Mouse (Mus musculus) frontal cortex, adult 2 months (tissue): ENCODE measurements around the gene Wipf2. TPM values are rescaled to one million over a fixed set of nuclear protein-coding genes. Genes with fewer than 3 reads are reported as not detected.

ENCODE experiments used
- DNase-seq, 2 experiments: peaks; one replicate each; pipeline ENCODE4 v3.0.0; 2022; ENCODE audit warnings: low spot score in 1 of 2; ENCODE audit errors: extremely low spot score in 1 of 2
- polyA plus RNA-seq: library from polyadenylated mRNA; depleted of rRNA; stranded (reverse); fragments of >200 nt; gene quantifications from 2 replicates; pipeline ENCODE4 v1.2.3, GENCODE M21; 2012

The Wipf2 gene
- polyA plus RNA-seq, 1 experiment: 26.7 TPM

DNA sequence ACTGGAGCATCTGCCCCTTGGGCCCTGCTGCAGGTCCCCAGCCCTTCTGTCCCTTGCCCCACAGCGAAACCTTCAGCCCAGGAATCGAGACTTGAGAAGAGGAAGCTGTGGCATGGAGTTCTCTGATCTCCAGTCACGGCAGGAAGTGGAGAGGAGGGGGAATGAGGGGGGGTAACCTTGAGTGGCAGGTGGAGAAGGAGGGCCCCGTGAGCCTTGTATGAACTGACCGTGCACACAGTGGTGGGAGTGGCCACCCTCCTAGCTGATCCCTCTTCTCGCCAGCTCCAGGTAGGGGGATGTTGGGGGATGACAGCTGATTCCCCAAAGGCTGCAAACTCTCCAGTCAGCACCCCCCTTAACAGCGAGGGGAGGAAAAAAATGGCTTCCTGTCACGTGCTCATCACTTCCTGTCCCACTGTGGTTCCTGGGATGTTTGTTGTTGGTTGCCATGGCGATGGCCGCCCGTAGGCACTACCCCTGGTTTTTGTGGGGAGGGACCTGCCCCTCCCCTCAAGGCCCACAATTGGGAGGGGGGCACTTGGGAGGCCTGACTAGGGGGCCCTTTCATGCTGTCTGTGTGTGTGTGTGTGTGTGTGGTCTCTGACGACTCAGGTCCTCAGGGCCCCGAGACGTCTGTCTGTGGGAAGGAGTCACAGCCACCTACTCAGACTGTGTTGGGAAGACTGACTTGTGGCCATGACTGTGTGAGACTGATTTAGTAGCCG, 78.5 kb downstream of the Wipf2 start:
- DNase-seq: peak; percentile 60 to 65

- peak in 1 of 2 experiments; percentile 42 for DNase-seq
Measured at GRCm38 (mm10) chr11:98942555-98942922, 79.1 kb downstream of the Wipf2 start.

DNA sequence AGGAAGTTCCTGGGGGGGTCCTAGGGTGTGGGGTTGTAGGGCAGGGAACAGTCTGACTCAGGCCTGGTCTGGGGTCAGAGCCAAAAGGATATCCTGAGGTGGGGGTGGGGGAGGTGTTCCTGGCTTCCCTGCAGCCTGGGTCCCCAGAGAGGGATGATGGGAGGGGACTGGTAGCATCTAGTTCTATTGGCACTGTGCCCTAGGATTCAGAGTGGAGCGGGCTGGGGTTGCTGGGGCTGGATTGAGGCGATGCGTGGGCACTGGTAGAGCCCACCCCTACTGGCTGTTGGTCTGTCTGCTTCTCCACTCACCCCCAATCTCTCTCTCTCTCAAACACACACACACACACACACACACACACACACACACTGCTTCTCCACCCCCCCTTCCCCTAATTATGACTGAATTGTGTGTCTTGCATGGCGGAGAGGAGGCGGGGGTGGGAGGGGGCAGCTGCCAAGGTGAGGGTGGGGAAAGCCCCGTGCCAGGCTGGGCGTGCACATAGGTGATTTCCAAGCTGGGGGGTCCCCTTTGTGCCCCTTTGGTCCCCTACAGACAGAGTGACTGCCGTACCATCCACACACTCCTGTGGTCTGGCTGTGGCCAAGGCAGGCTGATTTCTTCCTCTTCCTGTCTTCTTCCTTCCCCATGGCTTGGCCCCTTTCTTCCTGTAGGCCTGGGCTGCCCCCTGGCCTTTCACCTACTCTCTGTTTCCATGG, 79.6 kb downstream of the Wipf2 start:
- DNase-seq: peak in 1 of 2 experiments; percentile 10

DNA sequence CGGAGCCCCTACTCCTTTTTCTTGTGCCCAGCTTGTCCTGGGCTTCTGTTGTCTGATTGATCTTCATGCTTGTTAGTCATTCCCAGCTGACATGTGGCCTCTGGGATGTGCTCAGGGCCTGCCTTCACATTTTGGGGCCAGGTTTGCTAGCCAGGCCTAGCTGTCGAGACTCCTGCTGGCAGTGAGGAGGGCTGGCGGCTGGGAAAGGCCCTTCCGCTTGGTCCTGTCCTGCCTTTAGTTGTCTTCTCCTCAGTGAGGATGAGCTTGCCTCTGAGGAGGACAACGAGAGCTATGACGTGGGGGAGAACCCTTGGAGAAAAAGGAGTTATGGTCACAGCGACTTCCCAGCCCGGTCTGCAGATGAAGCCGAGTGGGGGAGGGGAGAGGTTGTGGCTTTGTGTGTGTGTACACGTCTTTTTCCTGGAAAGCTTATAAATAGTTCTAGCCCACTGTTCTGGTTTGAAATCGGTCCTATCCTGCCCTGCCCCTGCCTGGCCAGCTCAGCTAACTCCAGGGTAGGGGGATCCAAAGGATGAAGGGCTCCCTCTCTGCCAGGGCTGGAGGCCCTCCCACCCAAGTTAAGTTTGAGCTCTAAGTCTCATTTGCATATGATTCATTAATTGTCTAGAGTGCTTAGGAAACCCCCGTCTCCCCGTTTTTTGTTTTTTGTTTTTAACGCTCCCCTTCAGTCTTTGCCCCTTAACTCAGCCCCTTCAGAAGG, 80.5 kb downstream of the Wipf2 start:
- peak in 1 of 2 experiments; percentile 2 for DNase-seq

GRCm38 (mm10) chr11:98944897-98945604, 81.6 kb downstream of the Wipf2 start:
- DNase-seq: no peak

GRCm38 (mm10) chr11:98945605-98945977, 82.2 kb downstream of the Wipf2 start:
- peak in 1 of 2 experiments; percentile 2 for DNase-seq

DNA sequence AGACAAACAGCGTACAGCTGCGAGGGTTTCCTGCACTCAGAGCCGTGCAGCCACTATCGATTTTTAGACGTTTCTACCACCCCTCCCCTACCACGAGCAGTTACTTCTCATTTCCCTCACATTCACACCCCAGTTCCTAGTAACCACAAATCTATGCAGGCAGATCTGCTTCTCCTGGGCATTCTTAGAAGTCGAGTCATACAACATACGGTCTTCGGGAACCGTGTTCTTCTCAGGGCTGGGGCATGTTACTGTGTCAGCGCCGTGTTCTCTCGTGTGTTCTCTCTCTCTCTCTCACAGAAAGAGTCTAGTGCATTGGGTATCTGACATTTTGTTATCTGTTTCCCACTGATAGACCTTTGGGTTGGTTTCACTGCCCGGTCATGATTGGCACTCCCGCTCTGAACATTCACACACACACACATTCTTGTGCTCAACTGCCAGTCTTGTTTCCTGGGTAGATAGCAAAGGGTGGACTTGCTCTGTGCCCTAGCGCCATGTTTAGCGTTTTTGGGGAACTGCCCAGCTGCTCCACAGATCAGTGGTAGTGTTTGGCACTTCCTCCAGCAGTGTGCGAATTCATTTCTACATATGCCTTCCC, 84.6 kb downstream of the Wipf2 start:
- peak in 1 of 2 experiments; percentile 13 for DNase-seq

GRCm38 (mm10) chr11:98949242-98949957, 86.0 kb downstream of the Wipf2 start:
- DNase-seq: peak in 1 of 2 experiments; percentile 1

DNA sequence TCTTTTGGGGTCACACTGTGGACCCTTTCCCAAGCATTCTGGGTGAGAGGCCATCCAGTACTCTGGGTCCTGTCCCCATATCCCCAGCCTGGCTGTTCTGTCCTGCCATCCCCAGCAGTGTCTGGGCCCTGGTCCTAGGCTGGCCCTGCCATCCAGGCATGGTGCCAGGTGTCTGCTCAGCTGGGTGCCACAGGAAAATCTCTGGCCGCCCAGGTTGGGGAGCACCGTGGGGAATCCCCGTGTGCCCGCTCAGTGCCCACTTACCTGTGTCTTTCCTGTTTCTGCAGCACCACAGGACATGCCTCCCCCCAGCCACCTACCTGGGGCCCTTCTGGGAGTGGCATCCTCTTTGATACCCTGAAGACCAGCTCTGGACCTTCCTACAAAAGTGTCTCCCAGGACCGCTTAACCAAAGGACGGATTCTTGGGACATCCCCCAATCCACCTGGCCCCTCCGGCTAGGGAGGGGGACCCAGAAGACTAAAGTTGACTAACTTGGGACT, 86.6 kb downstream of the Wipf2 start:
- DNase-seq: peak in 1 of 2 experiments; percentile 3

GRCm38 (mm10) chr11:98950484-98950883, 87.0 kb downstream of the Wipf2 start:
- no peak for DNase-seq

DNA sequence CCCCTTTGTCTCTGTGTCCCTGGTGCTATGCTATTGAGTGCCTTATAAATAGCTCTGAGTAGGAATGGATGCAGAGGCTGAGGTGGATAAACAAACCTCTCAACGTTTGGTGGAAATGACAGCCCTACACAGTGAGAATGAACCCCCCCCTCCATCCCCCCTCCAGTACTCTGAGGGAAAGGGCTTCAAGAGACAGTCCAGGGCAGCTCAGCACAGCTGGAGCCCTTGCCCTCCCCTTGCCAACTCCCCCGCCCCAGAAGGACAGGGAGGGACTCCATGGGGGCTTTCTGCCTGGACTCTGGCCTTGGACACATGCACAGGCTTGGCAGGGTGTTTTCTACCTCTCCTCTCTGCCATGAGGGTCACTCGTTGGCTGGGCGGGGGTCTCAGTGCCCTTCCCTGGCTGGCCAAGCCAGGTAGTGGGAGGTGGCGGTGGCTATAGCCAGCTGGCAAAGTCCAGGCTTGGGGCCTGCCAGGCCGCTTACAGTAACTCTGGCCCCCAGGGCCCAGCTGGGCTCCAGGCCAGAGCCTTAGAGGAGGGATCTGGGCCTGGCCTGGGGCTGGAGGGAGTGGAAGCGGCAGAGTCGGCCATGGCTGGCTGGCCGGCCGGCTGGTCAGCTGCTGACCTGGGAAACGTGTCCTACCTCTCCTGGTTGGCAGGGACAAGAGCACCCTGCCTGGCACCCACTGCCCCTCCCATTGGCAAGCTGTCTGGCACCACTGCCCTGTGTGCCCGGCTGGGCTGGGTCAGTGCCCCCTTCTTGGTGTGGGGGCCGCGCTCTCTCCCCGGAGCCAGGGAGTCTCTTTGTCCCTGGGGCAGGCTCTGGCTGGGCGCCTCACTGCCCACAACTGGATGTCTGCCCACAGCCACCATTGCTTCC, 87.8 kb downstream of the Wipf2 start:
- DNase-seq: peak in 1 of 2 experiments; percentile 55

DNA sequence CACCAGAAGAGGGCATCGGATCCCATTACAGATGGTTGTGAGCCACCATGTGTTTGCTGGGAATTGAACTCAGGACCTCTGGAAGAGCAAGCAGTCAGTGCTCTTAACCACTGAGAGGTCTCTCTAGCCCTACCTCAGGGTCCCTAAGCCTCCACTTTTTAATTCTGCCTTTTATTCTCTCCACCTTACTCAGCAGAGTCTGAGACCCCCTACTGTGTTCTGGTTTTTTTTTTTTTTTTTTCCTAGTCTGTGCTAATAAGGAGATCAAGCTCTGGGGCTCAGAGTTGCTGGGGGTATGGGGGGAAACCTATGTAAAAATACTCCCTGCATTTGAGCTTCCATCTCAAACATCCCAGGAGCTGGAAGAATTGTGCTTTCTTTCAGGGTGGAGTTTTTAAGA, 88.7 kb downstream of the Wipf2 start:
- DNase-seq: no peak

- no peak for DNase-seq
Measured at GRCm38 (mm10) chr11:98952736-98953135, 89.3 kb downstream of the Wipf2 start.

GRCm38 (mm10) chr11:98953361-98953760, 89.9 kb downstream of the Wipf2 start:
- DNase-seq: no peak

GRCm38 (mm10) chr11:98953835-98954320, 90.4 kb downstream of the Wipf2 start:
- DNase-seq: no peak

DNA sequence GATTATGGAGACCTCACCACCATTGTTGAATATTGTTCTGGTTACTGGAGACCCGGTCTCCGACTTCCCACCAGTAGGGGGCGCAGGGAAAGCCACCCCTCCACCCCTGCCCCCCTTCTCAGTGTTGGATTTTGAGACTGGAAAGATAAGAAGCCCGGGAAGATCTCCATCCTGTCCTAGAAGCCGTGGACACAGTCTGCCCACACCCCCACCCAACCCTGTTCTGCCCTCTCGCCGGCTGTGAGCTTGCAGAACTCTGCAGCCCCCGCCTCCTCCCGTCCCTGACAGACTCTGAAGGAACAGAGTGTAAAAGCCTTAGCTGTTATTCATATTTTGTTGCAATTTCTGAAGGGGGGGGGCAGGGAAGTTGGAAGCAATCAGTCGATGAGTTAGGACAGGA, 90.9 kb downstream of the Wipf2 start:
- peak in 1 of 2 experiments; percentile 64 for DNase-seq
